Mouse (Mus musculus) midbrain, embryonic 14.5 days (tissue): ENCODE measurements around the gene Hfe2. TPM values are rescaled to one million over a fixed set of nuclear protein-coding genes. Genes with fewer than 3 reads are reported as not detected.
A peak's percentile ranks its signal among the peaks of the same experiment; 100 is the strongest.

Experiments
- ATAC-seq: fragments of 200-750 bp; cut with Nextera tagmentation; 2 replicates; pipeline ENCODE4 v1.8.0; 2017; ENCODE audit warnings: moderate number of reproducible peaks, moderate library complexity; ENCODE audit not compliant: low FRiP score, low TSS enrichment
- DNase-seq: peaks from one replicate; pipeline ENCODE4 v3.0.0-alpha.2; 2015
- H3K27ac ChIP-seq: fragments of 300-500 bp; sonication (generic); replicated peaks from 2 replicates; pipeline ENCODE4 v1.5.1; 2014; ENCODE audit warnings: mild to moderate bottlenecking, low read depth, low read length, moderate library complexity
- H3K27me3 ChIP-seq: fragments of 300-500 bp; sonication (generic); 2 replicates; pipeline ENCODE4 v1.6.1; 2014; ENCODE audit warnings: low read length, control low read depth, mixed read lengths; ENCODE audit not compliant: control insufficient read depth, insufficient read depth
- H3K36me3 ChIP-seq: fragments of 300-500 bp; sonication (generic); 2 replicates; pipeline ENCODE4 v1.6.1; 2014; ENCODE audit warnings: low read length, control low read depth; ENCODE audit not compliant: control insufficient read depth, insufficient read depth
- H3K4me1 ChIP-seq: fragments of 300-500 bp; sonication (generic); 2 replicates; pipeline ENCODE4 v1.6.1; 2014; ENCODE audit warnings: mild to moderate bottlenecking, antibody characterized with exemption, low read length, control low read depth; ENCODE audit not compliant: control insufficient read depth, insufficient read depth
- H3K4me2 ChIP-seq: fragments of 300-500 bp; sonication (generic); 2 replicates; pipeline ENCODE4 v1.6.1; 2014; ENCODE audit warnings: mild to moderate bottlenecking, low read length, moderate library complexity
- H3K4me3 ChIP-seq: fragments of 300-500 bp; sonication (generic); replicated peaks from 2 replicates; pipeline ENCODE4 v1.5.1; 2014; ENCODE audit warnings: low read depth, low read length
- H3K9ac ChIP-seq: fragments of 300-500 bp; sonication (generic); replicated peaks from 2 replicates; pipeline ENCODE4 v1.6.1; 2014; ENCODE audit warnings: mild to moderate bottlenecking, low read length, moderate library complexity
- H3K9me3 ChIP-seq: fragments of 300-500 bp; sonication (generic); 2 replicates; pipeline ENCODE4 v1.6.1; 2016; ENCODE audit warnings: low read length, control low read depth, mixed read lengths; ENCODE audit not compliant: control insufficient read depth
- WGBS: fragments of 180-500 bp; shearing (Covaris S2); extraction: QIAGEN DNeasy Blood & Tissue Kit; methylation state at CpG from one replicate; pipeline ENCODE4 v1.1.7; 2014; 5-methylcytosine and 5-hydroxymethylcytosine counted together
- polyA plus RNA-seq: library from polyadenylated mRNA; unstranded; fragments of >200 nt; fragmentation: Nextera tagmentation; extraction: Ambion mirVana; gene quantifications from 2 replicates; pipeline ENCODE4 v1.2.1, GENCODE M21; 2014

The Hfe2 gene
- polyA plus RNA-seq, 1 experiment from 2014 or later = 0.84 TPM

DNA sequence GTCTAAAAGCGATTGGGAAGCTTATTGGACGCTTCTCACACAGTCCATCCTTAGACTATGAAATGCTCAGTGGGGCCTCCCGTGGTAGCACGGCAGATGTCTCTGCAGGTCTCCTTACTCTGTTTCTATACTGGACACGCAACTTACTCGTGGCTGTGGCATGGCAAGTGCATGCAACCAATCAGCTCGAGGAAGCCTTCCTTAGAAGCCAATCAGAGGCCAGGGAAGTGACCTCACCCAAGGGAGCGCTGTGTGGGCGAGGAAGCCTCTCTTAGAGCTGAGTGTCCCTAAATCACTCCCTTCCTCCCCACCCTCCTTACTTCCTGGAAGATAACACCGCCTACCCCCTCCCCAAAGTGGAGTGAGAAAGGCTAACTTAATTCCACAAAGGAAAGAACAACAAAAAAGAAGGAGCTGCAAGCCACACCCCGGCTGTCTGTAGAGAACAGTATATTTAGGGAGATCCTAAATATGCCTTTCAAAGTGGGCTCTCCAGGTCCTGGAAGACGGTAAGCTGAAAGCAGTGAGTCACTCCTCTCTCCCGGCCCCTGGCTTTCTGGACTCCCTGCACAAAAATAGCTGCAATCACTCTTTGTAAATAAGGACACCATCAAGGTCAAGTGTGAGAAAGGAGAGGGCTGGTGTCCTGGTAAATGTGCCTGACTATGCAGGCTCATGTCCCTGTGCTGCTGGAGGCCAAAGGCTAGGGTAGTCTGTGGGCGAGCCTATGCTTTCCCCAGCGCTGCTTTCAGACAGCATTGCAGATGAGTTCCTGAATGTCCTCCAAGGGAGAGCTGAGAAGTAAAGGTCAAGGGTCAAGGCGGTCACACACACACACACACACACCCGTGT, 51.9 kb downstream of the Hfe2 start, which contains the start of gene Gm16253:
Gene Gm16253 (plus strand): TSS at position 295 of the 852 bp plus-strand sequence.
- Histone ChIP-seq H3K9me3 (no peaks in the 10 kb centered on the region), H3K4me3 (no peak within 1 kb of the TSS; the same call in 1 of the 2 replicates), H3K27me3 (no peaks in the 10 kb centered on the region), H3K4me2 (peak within 1 kb of the TSS; percentile 43), H3K9ac (no peak within 1 kb of the TSS; the same call in 1 of the 2 replicates), H3K4me1 (peaks cover 14% of the 10 kb centered on the region), H3K36me3 (no peaks in the 10 kb centered on the region), H3K27ac (peak within 1 kb of the TSS; percentile 61)
- peak; percentile 82; the same call in 1 of the 2 replicates for ATAC-seq
- 35% methylated on average over 17 of the region's 17 CpGs for WGBS
- DNase-seq = peak; percentile 86

GRCm38 (mm10) chr3:96577566-96577965, 52.6 kb downstream of the Hfe2 start:
- H3K27ac ChIP-seq = 0 out of 2 replicates have a peak overlapping the region, but pooled peaks have one; percentile 61
- no peak for ATAC-seq

More at GRCm38 (mm10) chr3:96577566-96577965, 52.6 kb downstream of the Hfe2 start:
- no peaks in the 10 kb centered on the region for H3K27me3 ChIP-seq
- H3K36me3 ChIP-seq = no peaks in the 10 kb centered on the region
- WGBS = 74% methylated on average over 4 of the region's 4 CpGs
- no peaks in the 10 kb centered on the region for H3K9me3 ChIP-seq
- no peak overlapping the region for H3K4me2 ChIP-seq
- peaks cover 14% of the 10 kb centered on the region for H3K4me1 ChIP-seq
- no peak overlapping the region for H3K9ac ChIP-seq
- no peak overlapping the region for H3K4me3 ChIP-seq
- DNase-seq = no peak

Other genes starting within 250 kb of the Hfe2 start
- 0.27 and 4.8 TPM in 2 replicates for gene Fcgr1, start 231.2 kb upstream of the Hfe2 start, polyA plus RNA-seq
- gene BC107364, start 72.9 kb upstream of the Hfe2 start, polyA plus RNA-seq = not detected in 2 replicates
- gene Txnip, start 32.8 kb downstream of the Hfe2 start, polyA plus RNA-seq = 45.0 and 60.1 TPM in 2 replicates
- 0.43 and 0.45 TPM in 2 replicates for gene Gm16253, start 51.8 kb downstream of the Hfe2 start, polyA plus RNA-seq
- gene Polr3gl, start 69.0 kb downstream of the Hfe2 start, polyA plus RNA-seq = 14.8 and 17.1 TPM in 2 replicates
- gene Ankrd34a, start 71.5 kb downstream of the Hfe2 start, polyA plus RNA-seq = 12.0 and 13.7 TPM in 2 replicates
- gene Lix1l, start 76.0 kb downstream of the Hfe2 start, polyA plus RNA-seq = 6.7 and 7.5 TPM in 2 replicates
- 125 and 139 TPM in 2 replicates for gene Rbm8a, start 104.8 kb downstream of the Hfe2 start, polyA plus RNA-seq
- 61.3 and 61.5 TPM in 2 replicates for gene Pex11b, start 110.2 kb downstream of the Hfe2 start, polyA plus RNA-seq
- 0.11 TPM in 1 of 2 replicates, not detected in the other for gene Gm42957, start 110.3 kb downstream of the Hfe2 start, polyA plus RNA-seq
- gene Itga10, start 120.4 kb downstream of the Hfe2 start, polyA plus RNA-seq = 0.62 and 0.84 TPM in 2 replicates
- gene Ankrd35, start 145.0 kb downstream of the Hfe2 start, polyA plus RNA-seq = 0.57 and 0.84 TPM in 2 replicates
- 25.5 and 26.3 TPM in 2 replicates for gene Pias3, start 171.2 kb downstream of the Hfe2 start, polyA plus RNA-seq
- gene Nudt17, start 183.4 kb downstream of the Hfe2 start, polyA plus RNA-seq = 14.1 and 14.3 TPM in 2 replicates
- gene Polr3c, start 202.5 kb downstream of the Hfe2 start, polyA plus RNA-seq = 27.9 and 28.7 TPM in 2 replicates
- gene Rnf115, start 202.5 kb downstream of the Hfe2 start, polyA plus RNA-seq = 69.6 and 83.8 TPM in 2 replicates